Mouse (Mus musculus): ENCODE data around the gene Acsbg1.
"Not testable (repeated sequence)": the region's sequence is repeated elsewhere in the genome, so short reads cannot be mapped to it uniquely, and the experiment has no call there.

Gene Acsbg1

DNA sequence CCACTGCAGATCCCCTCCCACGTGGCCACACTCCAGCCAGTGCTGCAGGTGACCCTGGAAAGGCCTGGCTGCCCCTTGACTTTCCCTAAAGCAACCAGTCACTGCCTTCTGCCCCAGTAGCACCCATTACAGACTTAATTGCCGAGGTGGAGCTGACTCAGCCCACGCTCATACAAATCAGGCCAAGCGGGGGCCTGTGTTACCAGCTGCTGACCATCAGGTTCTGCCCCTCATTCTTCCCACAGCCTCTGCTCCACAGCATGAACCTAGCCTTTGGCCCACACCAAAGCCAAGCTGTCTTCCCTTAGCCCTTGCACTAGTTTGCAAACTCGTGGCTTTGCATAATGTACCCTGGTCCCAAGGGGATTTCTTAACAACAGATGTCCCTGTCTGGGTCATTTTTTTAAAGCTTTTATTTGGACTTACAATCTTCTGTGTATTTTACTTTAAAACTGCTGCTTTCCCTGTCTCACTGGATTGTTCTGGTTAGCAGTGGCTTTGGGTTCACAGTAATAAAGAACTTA is 57.5 kb downstream of the Acsbg1 start:
- DNase-seq: no peak

DNA sequence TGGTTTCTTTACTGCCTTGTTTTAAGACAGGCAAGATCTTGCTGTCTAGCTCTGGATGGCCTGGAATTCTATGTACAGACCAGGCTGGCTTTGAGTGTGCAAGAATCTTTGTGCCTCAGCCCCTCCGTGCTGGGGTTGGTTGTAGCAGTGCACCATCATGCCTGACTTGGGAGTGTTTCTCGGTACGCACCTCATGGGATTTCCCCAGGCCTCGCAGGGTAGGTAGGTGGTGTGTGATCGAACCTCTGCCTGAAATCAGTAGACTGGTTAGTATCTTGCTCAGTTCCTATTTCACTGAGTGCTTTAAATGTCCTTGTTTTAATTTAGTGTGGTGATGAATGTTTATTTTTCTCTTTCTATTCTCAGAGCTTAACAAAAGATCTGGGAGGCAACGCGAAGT is 58.8 kb downstream of the Acsbg1 start:
- DNase-seq: no peak

DNA sequence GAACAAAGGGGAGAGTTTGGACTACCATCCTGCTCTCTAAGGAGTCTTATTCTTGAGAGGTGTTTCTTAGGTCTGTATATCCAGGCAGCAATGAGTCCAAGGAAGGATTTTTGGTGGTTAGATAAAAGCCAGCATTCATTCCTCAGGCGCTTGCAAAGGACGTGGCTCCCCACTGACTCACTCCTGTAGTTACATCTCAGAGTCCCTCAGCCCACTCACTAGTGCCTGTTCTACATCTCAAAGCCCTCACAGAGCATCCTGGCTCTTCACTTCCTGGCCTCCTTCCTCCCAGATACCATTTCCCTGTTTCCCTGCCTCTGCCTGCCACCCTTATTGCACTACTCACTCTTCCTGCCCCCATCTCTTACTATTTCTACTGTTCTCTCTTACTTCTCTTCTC is 59.3 kb downstream of the Acsbg1 start:
- DNase-seq: no peak

DNA sequence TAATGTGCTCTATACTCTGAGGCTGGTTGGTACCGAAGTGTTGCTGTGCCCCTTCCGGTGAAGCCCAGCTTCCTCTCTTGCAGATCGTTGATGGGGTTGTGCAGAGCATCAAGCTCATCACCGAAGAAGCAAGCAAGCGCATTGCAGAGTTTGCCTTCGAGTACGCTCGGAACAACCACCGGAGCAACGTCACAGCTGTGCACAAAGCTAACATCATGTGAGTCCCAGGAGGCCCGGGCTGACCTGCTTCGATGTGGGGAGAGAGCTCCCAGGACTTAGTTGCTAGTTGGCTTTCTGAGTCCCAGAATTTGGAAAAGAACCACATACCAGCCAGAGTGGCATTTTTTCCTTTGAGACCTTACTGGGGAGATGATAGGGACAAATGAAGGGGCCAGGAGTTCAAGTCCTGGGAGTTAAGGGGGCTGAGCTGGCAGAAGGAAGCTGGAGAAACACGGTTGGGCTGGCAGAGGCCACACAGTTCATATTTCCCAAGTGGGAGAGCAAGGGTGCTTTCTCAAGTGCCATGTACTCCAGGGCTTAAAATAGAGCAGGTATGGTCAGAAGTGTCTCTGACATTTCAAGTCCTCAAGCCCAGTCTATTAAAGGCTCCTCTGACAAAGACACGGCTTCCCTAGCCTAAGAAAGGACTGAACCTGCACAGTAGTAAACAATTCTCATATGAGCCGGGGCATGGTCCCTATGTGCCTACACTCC is 64.8 kb downstream of the Acsbg1 start:
- no peak for DNase-seq

DNA sequence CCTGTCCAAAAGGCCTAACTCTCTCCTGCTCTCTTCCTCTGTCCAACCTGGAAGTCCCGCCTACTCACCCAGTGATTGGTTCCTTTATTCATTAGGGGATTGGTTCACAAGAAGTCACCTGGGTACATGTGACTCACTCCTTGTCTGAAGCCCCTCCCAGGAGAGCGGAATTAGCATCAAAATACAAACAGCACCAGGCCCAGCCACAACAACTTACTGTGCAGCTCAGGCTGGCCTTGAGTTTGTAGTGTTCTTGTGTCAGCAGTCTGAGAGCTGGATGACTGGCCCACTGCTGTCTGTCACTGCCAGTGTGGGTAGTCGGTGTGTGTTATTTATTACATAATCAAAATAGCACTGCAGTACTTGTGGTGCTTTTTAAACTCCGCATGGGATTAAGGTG is 68.0 kb downstream of the Acsbg1 start:
- DNase-seq: not testable (repeated sequence)

DNA sequence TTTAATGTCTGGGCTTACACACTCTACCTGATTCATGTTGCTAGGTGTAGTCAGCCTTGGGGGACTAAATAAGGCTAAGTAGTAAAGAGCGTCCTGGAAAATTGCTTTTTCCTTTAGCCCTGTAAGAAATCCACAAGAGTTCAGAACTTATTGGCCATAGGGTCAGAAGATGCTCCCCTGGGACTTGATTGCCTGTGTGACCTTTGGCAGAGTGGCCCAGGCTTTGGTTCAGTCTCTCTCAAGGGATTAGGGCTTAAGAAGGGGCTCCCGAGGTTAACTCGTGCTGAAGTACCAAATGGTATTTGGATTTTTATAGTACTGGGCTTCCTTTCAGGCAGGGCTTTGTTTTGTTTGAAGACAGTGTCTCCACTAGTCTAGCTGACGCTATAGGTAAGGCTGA is 73.8 kb downstream of the Acsbg1 start:
- no peak for DNase-seq

DNA sequence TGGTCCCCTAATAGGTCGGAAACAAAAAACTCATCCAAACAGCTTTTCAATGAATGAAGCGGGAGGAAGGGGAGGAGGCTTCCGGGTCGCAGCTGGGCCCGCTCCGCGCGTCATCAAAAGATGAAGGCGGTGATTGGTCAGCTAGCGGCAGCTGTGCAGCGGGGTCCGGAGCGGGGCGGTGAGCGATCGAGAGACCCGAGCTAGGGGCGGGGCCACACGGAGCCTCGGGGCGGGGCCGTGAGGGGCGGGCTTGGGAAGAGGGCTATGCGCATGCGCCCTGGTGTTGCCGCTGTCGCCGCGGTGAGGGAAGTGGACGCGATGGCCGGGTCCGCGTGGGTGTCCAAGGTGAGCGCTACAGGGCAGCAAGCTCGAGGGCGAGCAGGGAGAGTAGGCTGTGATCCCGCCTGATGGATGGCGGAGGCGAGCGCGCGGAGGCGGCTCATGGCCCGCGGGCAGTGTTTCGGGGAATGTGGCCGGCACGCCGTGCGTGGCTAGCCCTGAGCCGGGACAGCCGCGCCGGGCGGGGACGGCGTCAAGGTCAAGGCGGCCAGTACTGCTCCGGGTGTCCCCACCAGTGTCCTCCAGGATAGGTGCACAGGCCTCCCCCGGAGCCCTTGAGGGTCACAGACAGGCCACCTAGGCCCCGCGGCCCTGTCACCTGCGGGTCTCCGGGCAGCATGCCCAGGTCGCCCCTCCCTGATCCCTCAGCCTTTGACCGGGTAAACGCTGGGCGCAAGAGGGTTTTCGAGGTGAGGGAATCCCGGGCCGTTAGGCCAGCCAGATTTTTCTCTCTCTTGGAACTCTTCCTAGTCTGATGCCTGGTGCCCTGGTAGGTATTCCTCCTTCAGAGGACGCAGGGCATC is 75.2 kb downstream of the Acsbg1 start, which contains the start of gene Idh3a:
TSS of gene Idh3a (plus strand) at position 136 of the 863 bp plus-strand sequence.
- peak; percentile 100 for DNase-seq

DNA sequence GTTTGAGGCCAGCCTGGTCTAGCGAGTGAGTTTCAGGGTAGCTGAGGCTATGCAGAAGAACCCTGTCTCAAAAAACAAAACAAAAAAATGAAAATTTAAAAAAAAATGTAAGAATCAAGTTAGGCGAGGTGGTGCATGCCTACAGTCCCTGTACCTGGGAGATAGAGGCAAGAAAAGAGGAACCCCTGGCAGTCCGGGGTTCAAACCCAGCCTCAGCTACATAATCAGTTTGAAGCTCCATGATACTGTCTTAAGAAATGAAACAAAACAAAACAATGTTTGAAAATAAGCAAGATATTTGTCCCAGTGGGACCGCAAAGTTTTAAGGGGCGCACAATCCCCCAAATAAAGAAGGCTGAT is 75.9 kb downstream of the Acsbg1 start:
- no peak for DNase-seq

DNA sequence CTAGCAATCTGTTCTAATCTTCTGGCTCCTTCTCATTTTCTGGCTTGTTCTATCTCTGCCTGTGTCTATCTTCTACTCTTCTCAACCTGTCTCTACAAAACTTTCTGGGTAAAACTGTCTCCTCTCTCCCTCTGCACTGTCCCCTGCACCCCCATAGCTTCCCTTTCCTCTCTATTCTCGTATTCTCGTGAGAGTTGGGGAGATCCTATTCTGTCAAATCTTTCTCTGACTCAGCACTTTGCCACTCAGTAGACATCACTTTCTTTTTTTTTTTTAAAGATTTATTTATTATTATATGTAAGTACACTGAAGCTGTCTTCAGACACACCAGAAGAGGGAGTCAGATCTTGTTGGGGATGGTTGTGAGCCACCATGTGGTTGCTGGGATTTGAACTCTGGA is 77.5 kb downstream of the Acsbg1 start:
- not testable (repeated sequence) for DNase-seq

DNA sequence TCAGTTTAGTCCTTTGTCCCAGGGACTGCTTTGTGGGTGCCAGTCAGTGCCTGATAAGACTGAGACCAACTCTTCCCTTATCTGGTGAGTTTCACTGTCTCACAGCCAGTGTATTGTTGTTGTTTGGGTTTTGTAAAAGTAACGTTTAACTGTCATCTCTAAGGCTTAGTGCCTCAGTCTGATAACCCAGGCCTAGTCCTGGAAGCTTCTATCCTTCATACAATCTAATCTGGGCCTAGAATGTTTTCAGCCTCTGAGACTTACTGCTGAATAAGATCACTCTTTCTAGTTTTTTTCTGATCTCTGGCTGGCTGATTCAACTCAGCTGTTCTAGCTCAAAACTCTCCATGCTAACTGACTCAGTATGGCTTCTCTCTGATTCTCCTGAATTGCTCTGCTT is 78.0 kb downstream of the Acsbg1 start:
- no peak for DNase-seq

DNA sequence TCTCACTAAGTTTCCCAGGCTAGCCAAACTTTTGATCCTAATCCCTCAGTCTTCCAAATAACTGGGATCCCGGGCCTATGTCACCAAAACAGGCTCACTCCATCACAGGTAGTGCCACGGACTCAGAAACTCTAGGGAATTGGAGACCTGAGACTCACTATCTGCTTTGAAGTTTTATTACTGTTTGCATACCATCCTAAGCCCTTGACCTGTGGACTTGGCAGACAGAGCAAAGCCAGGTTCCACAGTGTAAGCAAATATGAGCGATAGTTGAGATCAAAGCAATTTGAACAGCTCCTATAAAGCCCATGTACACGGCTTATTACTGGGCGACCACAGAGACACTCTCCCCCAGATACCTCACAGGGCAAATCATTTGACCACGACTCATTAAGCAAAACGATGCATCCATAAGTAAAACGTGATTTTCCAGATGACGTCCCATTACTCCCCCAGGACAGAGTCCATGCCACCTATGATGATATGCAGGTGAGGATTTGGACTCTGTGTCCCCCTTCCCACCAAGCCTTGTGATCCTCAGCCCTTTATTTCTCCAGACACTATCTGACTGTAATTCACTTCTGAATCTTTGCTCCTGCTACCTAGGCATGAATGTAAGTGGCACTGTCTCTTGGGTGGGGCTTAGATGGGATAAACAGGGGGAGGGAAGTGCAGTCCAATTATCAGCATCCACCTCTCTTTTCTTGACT is 90.4 kb downstream of the Acsbg1 start:
- no peak for DNase-seq

DNA sequence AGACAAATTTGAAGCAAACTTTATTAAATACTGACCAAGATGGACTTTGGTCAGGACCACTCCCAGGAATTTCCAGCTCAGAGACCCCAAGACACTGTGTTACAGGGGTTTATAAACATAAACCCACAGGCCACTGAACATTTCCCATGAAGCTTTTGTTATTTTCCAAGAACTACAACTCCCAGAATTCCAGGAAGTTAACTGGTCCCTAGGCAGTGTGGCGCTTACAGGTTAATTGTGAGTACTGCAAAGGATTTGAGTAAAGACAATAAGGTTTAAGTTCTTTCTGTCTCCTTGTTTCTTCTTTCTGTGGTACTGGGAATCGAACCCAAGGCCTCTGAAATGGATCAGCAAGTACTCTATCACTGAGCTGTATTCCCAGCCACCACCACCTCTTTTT is 92.9 kb downstream of the Acsbg1 start:
- DNase-seq: no peak

DNA sequence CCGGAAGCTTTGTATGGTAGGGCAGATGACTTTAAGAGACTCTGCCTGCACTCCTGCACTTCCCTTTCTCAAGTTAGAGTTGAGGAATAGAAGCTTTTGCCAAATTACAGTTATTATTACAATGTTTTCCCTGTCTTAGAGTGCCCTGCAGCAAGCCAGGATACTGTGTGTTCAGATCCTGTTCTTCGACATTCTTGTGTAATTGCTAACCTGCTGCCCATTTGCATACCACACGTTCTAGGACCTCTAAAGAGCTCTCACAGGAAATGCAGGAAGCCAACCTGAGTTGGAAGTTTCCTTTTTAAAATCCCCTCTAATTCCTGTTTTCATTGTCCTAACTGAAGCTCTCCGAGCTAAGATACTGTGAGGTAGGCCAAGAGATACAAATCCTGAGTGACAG is 94.7 kb downstream of the Acsbg1 start:
- no peak for DNase-seq

DNA sequence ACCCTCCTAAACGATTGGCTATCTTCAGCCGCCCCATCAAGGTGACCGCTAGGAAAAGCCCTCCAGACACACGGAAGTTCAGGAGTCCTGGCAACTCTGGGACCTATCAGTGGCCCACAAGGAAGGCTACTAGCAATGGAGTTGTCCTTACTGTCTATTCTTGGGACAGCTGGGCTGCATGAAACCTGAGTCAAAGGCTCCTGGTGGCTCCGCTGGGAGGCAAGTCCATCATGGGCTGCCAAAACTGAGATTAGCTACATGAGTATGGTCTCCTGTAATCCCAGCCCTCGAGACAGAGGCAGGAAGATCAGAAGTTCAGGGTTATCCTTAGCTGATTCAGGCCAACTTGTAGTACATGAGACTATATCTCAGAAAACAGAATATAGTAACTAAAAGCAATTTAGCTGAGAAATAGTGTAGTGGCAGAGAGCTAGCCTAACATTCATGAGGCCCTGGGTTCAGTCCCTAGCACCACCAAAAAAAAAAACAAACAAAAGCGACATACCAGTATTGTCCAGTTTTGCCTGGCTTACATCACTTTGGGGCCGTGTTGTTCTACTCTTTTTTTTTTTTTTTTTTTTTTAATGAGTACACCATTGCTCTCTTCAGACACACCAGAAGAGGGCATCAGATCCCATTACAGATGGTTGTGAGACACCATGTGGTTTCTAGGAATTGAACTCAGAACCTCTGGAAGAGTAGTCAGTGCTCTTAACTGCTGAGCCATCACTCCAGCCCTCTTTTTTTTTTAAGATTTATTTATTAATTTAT is 100.7 kb downstream of the Acsbg1 start:
- no peak for DNase-seq

DNA sequence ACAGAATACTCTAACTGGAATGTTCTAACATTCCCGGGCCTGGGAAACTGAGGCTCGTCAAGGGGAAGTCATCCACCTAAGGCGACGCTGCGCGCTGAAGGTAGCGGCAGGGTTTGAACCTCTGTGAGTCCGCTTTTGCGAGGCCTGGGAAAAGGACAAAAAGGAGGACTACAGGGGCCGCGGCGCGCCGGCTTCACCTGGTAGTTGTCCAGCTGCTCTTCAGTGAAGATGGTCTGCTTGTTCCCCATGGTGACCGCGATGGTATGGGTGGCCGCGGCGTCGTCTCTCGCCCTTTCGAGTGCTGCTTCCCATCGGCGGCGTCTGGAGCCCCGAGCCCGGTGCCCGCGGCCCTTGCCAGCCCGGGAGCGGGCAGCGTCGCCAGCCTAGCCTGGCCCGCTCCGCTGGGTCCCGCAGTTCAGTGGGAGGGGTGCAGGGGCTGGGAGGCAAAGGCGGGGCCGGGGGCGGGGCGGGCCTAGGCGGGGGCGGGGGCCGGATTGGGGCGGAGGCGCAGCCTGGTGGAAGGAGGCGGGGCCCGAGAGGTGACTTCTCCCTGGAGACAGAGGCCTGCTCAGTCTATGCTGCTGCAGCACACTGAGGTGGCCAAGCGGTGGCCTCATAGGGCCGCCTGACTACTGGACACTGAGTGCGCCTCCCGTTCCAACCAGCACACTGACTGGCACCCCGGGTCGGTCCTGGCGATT is 101.7 kb downstream of the Acsbg1 start, which contains the start of gene Cib2:
TSS of gene Cib2 (minus strand) at position 448 of the 701 bp plus-strand sequence.
- peak; percentile 91 for DNase-seq

DNA sequence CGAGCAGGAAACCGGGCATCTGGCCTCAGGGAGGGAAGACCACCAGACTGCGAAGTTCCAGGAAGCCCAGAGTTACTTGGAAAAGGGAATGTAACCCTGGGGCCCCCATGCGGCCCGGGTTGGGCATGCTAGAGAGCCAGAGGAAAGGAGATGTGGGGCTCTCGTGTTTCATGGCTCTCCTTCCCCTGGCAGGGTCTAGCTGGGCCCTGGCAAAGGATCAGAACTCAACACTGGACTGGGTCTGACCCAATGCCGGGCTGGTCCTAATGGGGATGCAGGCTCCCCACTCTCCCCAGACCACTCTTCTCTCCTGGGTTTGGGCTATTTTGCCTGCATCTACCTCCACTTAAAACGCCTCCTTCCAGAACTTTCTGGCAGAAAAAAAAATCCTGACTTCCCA is 102.9 kb downstream of the Acsbg1 start:
- no peak for DNase-seq

DNA sequence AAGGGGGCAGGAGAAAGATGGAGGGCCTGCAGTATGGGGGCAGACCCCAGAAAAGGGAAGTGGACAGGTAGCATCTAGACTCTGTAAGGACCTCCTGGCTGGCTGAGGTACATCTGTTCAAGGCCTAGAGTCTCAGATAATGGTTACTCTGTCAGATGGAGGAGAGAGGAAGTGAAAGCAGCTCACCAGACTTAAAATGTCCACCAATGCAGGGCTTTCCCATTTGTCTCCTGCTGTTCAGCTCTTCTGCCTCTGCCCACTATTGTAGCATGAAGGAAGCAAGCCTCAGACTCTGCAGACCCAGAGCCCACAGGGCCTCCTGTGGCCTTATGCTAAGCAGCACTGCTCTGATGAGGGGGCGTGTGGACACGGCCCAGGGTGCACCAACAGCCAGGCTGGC is 106.6 kb downstream of the Acsbg1 start:
- no peak for DNase-seq

All from kidney, postnatal 10 days (tissue).